Mouse (Mus musculus): ENCODE measurements around the gene Pzp.

Gene Pzp

DNA sequence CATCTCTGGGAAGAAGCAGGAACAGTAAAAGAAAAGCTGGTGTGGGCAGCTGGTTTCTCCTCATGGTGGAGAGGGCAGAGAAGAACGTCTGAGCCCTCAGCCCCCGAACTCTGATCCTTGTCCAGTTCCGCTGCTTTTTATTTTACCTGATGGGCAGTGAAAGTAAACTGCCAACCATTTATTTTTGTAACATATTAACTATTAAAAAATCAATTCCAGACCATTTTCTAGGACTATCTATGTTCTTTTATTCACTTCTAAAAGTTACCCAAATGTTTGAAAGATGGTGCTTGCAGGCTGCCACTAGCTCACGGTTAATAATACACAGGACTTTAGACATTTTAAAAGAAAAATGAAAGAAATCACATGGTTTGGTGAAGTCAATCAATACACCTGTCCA is at the start of gene Pzp:
Pzp (minus strand) TSS at position 120 of the 400 bp plus-strand sequence.
- DNase-seq (ENCODE audit: low spot score in 2 of 2), result no peak

DNA sequence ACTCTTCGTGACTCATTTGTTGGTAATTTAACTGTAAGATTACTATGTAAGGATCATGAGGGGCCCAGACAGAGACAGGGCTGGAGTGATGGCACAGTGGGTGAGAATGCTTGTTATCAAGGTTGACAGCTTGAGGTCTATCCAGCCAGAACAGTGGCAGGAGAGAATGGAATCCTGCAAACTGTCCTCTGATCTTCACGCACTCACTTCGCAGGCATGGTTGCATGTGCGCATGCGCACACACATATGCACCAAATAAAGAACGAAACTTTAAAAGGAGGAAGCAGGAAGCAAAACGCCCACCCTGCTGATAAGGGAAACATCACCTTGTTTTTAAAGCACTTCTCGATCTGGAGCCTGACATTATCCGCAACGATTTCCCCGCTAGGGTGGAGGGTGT is 40.1 kb upstream of the Pzp start:
- DNase-seq (ENCODE audit: low spot score in 2 of 2), result no peak

DNA sequence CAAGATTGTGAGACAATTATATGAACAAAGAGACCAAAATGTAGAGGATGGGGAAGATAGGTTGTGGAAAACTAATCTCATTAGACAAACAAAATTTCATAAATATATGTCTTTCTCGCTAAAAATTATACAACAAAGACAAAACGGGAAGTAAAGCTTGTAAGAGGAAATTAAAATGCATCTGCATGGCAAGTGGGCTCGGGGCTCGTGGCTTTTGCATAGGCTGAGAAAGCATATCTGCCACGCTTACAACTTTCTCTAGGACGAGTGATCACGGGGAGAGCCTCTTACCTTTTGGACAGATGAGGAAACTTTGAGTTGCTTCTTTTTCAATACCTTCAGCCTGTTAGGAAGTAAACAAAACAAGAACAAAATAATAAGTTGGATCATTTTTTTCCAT is 27.5 kb upstream of the Pzp start:
- DNase-seq (ENCODE audit: low spot score in 2 of 2), result no peak

DNA sequence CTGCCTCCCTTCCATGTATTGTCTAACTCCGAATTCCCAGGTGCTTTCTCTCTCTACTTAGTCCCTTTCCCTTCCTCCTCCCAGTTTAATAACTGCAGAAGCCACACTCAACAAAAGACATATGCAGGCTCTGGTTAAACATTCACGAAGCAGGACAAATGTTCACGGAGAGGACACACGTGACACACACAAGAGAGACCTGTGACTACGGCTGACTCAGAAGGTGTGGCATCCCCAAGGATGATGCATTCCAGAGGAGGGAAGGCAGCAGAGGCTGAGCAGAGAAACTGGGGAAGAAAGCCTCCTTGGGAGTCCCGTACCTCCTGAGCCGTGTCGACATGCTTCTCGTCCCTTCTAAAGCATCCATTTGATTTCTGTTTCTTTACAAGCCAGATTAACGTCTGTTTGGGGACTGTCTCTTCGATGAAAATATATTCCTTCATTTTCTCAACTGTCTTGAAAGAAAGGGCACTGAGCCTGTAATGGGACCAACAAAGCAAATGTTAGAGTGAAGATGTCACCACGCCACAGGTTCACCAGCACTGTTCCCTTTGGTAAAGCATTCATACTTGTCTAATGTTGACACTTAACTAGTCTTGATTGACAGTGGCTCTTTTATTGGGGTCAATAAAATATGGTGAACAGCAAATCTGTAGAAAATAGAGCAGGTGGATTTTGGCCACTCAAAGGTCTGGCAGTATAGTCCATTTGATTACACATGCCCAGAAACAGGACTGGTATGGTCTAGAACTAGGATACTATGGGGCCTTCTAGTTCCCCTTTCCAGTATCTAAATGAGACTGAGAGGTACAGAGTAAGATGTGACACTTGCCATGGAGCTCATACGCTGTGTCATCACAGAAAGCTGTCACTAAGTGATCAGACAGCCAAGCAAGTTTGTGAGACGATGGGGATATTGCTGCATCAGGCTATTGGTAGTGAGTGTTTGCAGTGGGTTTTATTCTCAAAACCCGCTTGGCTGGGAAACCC is 23.2 kb upstream of the Pzp start:
- DNase-seq (ENCODE audit: low spot score in 2 of 2), result no peak

DNA sequence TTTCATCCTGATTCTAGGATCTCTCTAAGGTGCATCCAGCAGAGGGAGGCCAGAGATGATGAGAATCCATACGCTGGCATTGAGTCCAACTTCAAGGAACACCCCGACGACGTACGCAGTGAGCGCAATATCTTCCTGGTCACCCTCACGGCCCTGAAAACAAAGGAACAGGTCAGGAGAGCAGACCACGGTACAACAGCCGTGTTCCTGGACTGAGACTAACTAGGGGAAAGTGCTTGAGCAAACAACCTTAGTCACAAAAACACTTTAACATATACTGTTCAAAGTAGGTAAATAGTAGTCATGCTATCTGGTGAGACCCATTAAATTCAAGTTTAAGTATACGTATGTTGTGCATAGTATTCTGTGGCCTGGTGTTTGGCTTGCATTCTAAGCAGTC is 22.0 kb upstream of the Pzp start:
- no peak for DNase-seq (ENCODE audit: low spot score in 2 of 2)

DNA sequence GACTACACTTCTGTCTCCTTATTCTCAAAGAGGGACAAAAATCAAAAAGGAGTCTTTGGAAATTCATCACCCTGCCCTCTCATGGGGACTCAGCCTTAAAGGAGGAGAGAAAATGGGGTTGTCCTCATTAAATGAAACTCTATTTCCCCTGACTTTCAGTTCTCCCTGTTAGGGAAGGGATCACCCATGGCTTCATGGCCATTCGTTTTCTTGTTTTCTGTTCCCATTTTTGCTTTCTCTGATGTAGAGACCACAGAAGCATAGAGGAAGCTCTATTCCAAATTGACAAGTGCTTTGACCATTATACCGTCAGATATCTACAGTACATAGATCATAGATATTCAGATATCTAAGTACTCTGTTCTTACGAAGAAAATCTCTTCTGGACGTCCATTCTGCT is 18.9 kb upstream of the Pzp start:
- no peak for DNase-seq (ENCODE audit: low spot score in 2 of 2)

DNA sequence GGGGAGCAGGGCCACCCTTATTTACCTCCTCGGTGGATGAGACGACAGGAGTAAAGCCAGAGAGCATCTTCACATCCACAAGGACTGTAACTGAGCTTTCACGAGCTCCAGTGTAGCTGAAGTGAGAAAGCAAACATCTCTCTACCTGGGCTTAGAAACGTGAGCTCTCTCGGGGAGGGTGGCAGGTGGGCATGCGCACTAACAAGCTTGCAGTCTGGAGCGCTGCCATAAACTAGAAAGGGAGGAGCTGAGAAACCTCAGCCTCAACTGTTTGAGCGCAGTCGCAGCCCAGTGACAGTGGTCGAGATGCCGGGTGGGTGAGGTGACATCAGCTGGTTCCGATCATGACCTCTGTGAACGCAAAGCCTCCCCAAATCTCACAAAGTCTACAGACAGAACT is 16.7 kb upstream of the Pzp start:
- DNase-seq (ENCODE audit: low spot score in 2 of 2), result no peak

DNA sequence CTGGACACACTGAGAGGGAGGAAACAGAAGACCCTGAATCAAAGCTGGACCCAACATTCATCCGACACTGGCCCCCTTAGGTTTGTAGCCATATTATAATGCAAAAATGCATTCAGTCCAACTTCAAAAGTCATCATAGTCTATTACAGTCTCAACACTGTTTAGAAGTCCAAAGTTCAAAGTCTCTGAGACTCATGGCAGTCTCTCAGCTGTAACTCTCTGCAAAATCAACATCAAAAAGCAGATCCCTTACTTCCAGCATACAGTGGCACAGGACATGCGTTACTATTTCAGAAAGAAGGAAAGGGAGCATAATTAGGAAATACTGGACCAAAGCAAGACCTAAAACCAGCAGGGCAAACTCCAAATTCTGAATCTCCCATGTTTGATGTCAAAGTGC is 8.7 kb upstream of the Pzp start:
- no peak for DNase-seq (ENCODE audit: low spot score in 2 of 2)

DNA sequence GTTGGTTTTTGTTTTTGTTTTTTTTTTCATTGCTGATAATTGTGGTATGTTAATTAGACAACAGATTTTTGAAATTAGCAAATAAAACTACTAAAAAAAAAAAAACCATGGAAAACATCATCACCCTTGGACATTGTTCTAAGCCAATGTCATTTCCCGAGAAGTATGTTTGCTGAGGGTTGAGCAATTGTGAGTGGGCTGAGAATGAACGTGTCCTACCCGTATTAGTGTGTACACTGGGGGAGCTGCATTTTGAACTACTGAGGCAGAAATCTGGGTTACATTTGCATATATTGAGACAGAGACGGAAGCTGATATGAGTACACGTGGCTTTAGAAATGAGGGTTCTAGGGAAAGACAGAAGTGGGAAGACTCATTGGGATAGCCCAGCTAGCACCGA is 6.8 kb upstream of the Pzp start:
- no peak for DNase-seq (ENCODE audit: low spot score in 2 of 2)

DNA sequence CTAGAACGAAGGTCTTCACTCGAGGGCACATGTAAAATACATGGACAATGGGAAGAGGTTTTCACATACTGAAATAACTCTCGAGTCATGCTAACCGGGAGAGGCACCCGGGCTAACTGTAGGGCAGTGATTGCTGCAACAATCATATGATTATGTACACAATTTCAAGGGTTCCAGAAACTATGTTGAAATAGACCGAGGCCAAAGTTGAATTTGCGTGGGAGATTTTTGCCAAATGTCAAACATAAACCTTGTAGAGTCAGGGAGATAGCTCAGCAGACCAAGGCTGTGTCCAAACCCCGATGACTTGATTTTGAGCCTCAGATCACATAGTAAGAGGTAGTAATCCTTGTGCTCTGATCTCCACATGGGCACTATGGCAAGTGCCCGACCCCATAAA is 6.2 kb upstream of the Pzp start:
- no peak for DNase-seq (ENCODE audit: low spot score in 2 of 2)

DNA sequence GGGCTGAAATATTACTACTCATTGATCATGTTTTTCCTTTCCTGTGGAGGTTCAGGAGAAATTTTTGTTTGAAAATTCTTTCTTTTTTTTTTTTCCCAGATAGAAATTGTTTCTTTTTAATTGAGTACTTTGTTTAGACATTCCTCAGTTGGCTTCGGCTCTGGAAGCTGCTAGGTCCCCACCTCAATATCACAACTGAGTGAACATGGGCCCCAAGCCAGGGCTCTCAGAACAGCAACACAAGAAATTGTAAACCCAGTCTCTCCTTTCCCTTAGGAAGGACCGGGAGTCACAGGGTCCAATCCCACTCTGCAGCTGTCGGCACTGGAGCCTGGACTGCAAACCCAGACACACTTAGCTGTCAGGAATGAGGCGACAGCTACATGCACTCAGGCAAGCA is 2.0 kb upstream of the Pzp start:
- no peak for DNase-seq (ENCODE audit: low spot score in 2 of 2)

DNA sequence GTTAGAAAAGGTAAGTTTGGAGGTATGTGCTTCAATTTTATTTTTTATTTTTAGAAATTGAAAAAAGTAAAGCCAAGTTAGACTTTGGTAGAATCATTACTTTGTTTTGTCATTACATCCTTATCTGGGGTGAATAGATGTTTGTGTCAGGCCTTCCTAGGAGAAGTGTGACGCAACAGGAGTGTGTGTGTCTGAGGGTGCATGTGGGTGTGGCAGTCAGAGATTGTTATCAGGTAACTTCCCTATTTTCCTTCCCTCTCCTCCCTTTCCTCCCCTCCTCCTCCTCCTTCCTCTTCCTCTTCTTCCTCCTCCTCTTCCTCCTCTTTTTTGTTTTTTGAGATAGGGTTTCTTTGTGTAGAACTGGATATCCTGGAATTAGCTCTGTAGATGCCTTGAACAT is 590 bp upstream of the Pzp start:
- no peak for DNase-seq (ENCODE audit: low spot score in 2 of 2)

DNA sequence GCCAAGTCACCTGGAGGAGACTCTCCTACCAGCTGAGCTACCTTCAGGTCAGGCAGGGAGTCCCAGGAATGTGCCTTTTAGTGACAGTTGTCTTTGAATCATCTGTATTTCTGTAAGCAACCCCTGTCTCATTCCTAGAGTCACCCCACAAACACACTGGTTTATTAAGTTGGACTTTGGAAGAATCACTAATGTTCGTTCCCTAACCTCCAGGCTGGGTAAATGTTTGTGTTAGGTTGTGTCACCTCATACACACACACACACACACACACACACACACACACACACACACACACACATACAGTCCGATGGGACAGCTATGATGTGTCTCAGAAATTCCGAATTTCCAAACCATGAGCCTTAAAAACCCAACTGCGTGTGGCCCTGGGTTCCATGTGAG is 719 bp downstream of the Pzp start:
- no peak for DNase-seq (ENCODE audit: low spot score in 2 of 2)

DNA sequence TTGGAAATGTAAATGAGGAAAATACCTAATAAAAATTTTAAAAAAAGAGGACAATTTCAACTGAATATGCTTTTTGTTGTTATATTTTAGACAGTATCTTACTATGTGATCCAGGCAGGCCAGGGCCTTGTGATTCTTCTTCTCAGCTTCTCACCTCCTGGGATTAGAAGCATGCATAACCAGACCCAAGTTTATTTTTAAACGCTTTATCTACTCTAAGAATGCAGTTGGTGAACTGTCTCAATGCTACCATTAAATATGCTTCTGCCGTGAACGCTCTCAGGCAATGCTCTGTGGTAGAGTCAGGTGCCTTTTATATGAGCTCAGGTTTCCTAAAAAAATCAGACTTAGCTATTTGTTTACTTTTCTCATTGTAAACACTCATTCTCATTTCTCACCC is 3.2 kb downstream of the Pzp start:
- no peak for DNase-seq (ENCODE audit: low spot score in 2 of 2)

DNA sequence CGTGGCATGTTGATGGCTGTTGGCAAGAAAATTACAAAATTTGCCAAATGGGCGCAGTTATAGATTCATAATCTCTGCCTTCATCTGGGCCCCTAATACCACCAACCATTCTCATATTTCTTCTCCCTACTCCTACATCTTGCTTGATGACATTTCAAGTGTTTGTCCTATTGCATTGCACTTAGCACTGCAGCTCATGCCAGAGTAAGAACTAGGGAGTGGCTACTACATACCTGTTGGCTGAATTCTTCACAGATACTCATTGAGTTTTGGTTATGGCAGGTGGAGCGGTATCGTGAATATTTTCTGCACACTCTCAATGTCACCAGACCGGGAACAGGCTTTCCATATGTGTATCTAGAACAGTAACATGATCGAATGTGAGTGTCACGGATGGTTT is 7.4 kb downstream of the Pzp start:
- DNase-seq (ENCODE audit: low spot score in 2 of 2), result no peak

DNA sequence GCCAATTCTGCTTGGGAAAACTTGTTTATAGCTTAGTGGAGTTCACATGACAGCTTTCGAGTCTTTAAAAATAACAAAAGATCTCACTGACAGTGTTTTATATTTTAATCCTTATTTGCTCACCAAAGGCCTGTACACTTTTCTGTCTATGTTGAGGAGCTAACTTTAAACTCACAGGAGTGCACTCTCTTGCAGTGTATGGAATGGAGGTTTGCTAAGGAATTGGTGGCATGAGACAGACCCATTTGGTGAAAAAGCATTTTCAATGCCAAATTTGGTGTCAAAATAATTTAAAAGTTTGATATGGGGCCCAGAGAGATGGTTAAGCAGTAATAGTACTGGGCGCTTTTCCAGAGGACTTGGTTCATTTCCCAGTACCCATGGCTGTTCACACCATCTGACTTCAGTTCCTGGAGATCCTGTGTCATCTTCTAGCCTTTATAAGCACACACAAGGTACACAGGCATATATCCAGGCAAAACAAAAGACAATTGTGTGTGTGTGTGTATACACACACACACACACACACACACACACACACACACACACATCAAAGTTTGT is 20.8 kb downstream of the Pzp start:
- DNase-seq (ENCODE audit: low spot score in 2 of 2), result no peak

DNA sequence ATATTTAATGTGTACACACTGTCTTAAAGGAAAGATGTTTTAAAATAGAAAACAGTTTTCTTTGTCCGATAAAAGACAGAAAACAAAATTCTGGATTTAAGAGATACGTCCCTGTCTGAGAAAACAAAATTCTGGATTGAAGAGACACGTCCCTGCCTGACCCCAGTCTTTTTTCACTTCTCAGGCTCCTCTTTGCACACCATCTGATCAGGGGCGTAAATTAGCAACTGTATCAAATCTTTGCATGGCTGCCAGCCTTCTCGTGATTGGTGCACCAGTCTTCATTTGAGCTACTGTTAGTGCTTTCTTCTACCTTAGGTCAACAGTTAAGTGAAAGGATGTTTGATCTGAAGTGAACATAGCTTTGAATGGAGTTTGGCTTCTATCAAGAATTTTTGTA is 21.8 kb downstream of the Pzp start:
- no peak for DNase-seq (ENCODE audit: low spot score in 2 of 2)

DNA sequence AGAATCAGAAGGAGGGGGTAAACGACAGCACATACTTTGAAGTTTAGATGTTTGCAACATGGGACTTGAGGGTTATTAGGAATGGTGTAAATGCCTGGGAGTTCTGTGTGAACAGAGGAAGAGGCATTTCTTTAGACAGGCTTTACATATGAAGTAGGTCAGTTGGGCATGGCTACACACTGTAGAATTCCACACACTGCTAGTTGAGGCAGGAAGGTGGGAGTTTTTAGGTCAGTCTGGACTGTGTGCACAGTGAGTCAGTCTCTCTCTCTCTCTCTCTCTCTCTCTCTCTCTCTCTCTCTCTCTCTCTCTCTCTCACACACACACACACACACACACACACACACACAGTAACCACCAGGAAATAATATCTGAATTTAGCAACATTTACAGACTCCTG is 31.2 kb downstream of the Pzp start:
- DNase-seq (ENCODE audit: low spot score in 2 of 2), result no peak

DNA sequence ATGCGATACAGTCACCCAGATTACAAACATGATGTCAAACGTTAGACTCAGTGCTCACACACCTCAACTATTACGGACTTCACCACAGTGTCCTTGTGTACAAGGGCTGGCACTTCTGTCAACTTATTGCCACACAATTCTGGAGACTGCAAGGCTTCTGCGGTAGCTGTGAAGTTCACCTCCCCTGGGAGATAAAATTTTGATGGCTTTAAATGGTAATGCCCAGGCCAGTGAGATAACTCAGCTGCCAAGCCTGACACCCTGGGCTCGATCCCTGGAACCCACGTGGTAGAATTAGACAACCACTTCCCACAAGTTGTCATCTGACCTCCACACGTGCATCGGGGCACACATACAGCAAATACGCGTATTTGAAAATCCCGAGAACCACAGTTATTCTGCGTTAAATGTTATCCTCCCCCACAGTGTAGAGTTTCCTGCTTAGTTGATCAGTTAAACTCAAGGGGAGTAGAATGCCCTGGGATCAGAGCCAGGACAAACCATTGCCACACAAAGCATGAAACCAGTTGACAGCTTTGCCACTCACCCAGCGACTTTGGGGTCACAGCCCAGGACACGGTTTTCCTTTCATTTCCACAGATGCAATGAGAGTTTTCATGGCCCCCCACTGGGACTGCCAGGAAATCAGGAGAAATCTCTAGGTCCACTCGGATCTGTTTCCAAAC is 31.7 kb downstream of the Pzp start:
- no peak for DNase-seq (ENCODE audit: low spot score in 2 of 2)

DNA sequence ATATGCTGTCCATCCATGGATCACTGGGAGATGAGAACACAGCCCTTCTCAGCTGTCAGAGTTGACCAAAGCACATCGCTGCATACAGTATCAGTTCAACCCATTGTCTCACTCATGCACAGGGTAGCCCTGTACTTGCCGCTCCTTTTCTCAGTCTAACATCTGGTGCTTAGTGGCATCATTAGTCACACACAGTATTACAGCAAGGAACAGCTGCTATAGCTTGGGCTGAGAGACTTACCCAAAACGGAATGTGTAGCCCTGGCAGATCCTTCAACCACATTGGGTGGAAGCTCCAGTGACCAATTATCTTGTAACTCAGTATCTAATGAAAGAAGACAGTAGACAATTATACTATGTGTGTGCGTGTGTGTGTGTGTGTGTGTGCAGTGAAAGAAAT is 34.6 kb downstream of the Pzp start:
- no peak for DNase-seq (ENCODE audit: low spot score in 2 of 2)

DNA sequence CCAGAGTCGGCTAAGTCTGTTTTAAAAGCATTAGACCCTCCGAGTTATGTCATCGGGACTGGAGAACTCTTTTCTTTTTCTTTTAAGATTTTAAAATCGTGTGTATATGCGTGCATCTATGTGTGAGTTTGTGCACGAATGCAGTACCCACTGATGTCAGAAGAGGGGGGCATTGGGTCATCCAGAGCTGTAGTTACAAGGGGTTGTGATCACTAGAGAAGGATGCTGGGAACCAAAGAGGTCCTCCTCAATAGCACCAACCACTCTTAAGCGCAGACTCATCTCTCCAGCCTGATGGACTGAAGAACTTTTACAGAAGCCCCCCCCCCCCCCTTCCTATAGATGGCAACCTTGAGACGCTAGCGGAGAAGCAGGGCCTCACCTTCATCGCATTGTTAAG is 36.4 kb downstream of the Pzp start:
- DNase-seq (ENCODE audit: low spot score in 2 of 2), result no peak

DNA sequence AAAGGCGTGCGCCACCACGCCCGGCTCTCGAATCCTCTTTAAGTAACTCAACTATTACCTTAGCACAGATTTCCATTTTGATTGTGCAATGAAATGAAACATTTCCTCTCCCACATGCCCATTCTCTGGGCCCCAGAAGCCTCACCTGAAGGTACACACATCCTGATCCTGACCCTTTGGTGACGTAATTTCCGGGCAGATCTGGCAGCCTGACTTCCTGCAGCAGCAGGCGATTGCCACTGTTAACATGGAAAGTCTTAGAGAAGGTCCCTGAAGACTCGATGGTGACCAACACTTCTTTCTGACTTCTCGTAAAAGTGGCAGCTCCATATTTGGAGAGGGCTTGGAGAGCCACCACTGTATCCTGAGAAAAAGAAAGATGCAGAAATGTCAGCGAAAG is 38.8 kb downstream of the Pzp start:
- no peak for DNase-seq (ENCODE audit: low spot score in 2 of 2)
